In genomic region chr2:138551516-138551915, GRCm38 (mm10) we compare ENCODE assay signal across 10 mouse cellular contexts.
DNase-seq lines count a peak whose midpoint lies in the region; ATAC-seq lines count a peak whose summit lies in the region.
"Had no signal": no experiment of that assay in that cellular context is flagged by ENCODE, and none has a peak within 500 bp of the region (broad histone marks: within the 10 kb centered on the region; RNA-seq: fewer than 3 reads in every experiment).

No protein-coding gene starts in this region.

- H3K27me3 ChIP-seq in hindbrain, embryonic 14.5 days (ENCODE audit: control insufficient read depth, insufficient read depth, low read length): no peaks in the 10 kb centered on the region
- no peaks in the 10 kb centered on the region for H3K27me3 ChIP-seq in hindbrain, embryonic 10.5 days (ENCODE audit: insufficient read depth, poor library complexity, severe bottlenecking)
- no peaks in the 10 kb centered on the region for H3K27me3 ChIP-seq in kidney, embryonic 15.5 days

- no peak for ATAC-seq in hindbrain, embryonic 14.5 days (ENCODE audit: low FRiP score)
- peak; percentile 91 for ATAC-seq in cerebellum, adult (ENCODE audit: insufficient number of reproducible peaks, low FRiP score, low TSS enrichment)
- ATAC-seq in kidney, embryonic 15.5 days (replicated peaks; ENCODE audit: low FRiP score): peak; percentile 74; the same call in 1 of the 2 replicates
- ATAC-seq: liver, postnatal 0 days had no signal

- no peak overlapping the region for H3K4me2 ChIP-seq in hindbrain, embryonic 14.5 days (replicated peaks)
- H3K4me2 ChIP-seq in kidney, embryonic 15.5 days: no peak overlapping the region

- peak; percentile 37 for DNase-seq in hindbrain, embryonic 14.5 days (ENCODE audit: low spot score)
- no peak for DNase-seq in hindbrain, embryonic 10.5 days (ENCODE audit: low spot score)
- DNase-seq in left cerebral cortex, postnatal 14 days (ENCODE audit: low spot score in 2 of 2): peak; percentile 51 to 59
- DNase-seq in MN1 (ENCODE audit: low spot score): no peak
- DNase-seq in gastrocnemius, postnatal 4 days (ENCODE audit: low spot score in 2 of 2): no peak
- DNase-seq in adrenal gland, postnatal 10 days: no peak
- DNase-seq: liver, postnatal 0 days; thymus, postnatal 14 days had no signal

- no peak overlapping the region for H3K4me3 ChIP-seq in hindbrain, embryonic 14.5 days (replicated peaks; ENCODE audit: low read length)
- no peak overlapping the region for H3K4me3 ChIP-seq in hindbrain, embryonic 10.5 days
- no peak overlapping the region for H3K4me3 ChIP-seq in kidney, embryonic 15.5 days (replicated peaks)

- no peak overlapping the region for H3K9ac ChIP-seq in hindbrain, embryonic 14.5 days
- no peak overlapping the region for H3K9ac ChIP-seq in kidney, embryonic 15.5 days
- H3K9ac ChIP-seq: liver, postnatal 0 days had no signal

- H3K9me3 ChIP-seq in hindbrain, embryonic 14.5 days (ENCODE audit: control insufficient read depth, low read length): no peaks in the 10 kb centered on the region
- H3K9me3 ChIP-seq in hindbrain, embryonic 10.5 days: no peaks in the 10 kb centered on the region
- H3K9me3 ChIP-seq in kidney, embryonic 15.5 days (replicated peaks): no peaks in the 10 kb centered on the region

- intact Hi-C loops in left cerebral cortex, postnatal 14 days (cut with DNase I): loop anchor here (5.0 kb wide), 1 partner anchor 51 kb away; no protein-coding TSS in a partner anchor

- 64% methylated on average over 5 of the region's 5 CpGs for WGBS in hindbrain, embryonic 14.5 days
- WGBS in hindbrain, embryonic 10.5 days: 88% methylated on average over 5 of the region's 5 CpGs
- WGBS in kidney, embryonic 15.5 days: 45% methylated on average over 5 of the region's 5 CpGs

- H3K27ac ChIP-seq in hindbrain, embryonic 14.5 days: 0 out of 2 replicates have a peak overlapping the region, but pooled peaks have one; percentile 20
- H3K27ac ChIP-seq in hindbrain, embryonic 10.5 days: no peak overlapping the region
- no peak overlapping the region for H3K27ac ChIP-seq in kidney, embryonic 15.5 days

- H3K4me1 ChIP-seq in hindbrain, embryonic 14.5 days (replicated peaks; ENCODE audit: control insufficient read depth, insufficient read depth, low read length): no peaks in the 10 kb centered on the region
- no peaks in the 10 kb centered on the region for H3K4me1 ChIP-seq in hindbrain, embryonic 10.5 days (replicated peaks)
- 0 out of 2 replicates have a peak, but pooled peaks cover 2% of the 10 kb centered on the region for H3K4me1 ChIP-seq in kidney, embryonic 15.5 days

- H3K36me3 ChIP-seq in hindbrain, embryonic 14.5 days (replicated peaks; ENCODE audit: control insufficient read depth, insufficient read depth): no peaks in the 10 kb centered on the region
- H3K36me3 ChIP-seq in hindbrain, embryonic 10.5 days: no peaks in the 10 kb centered on the region
- H3K36me3 ChIP-seq in kidney, embryonic 15.5 days: no peaks in the 10 kb centered on the region

Comparison
In these comparisons a context has a peak if more than half of its experiments do, and no peak if none do; other contexts are left out.
1. DNase-seq: peak in hindbrain, embryonic 14.5 days (single experiment) and left cerebral cortex, postnatal 14 days (2 of 2); none in hindbrain, embryonic 10.5 days (single experiment), MN1 (single experiment), gastrocnemius, postnatal 4 days (0 of 2) and adrenal gland, postnatal 10 days (single experiment).